Comparison of ENCODE assay signal across 22 mouse cellular contexts in the genomic region with DNA sequence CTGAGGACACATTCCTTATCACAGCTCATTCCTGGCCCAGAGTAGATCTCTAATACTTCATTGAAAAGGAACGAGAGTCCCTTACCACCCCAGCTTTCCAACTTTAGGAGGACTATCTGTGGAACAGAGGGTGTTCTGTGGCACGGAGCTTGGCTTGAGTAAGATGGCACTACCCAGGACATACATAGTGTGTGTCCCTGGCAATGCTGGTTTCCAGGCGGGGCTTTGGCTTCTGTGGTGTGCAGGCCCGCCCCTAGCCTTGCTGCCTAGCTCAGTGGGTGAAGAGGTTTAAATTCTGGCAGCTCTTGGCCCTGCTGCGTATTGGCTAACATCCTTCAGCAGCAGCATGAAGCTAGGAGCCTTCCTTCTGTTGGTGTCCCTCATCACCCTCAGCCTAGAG. TPM values are rescaled to one million over a fixed set of nuclear protein-coding genes. Genes with fewer than 3 reads are reported as not detected.
DNase-seq lines count a peak whose midpoint lies in the region; ATAC-seq and TF ChIP-seq lines count a peak whose summit lies in the region.
"Had no signal": no experiment of that assay in that cellular context is flagged by ENCODE, and none has a peak within 500 bp of the region (broad histone marks: within the 10 kb centered on the region; RNA-seq: fewer than 3 reads in every experiment).

A gene (plus strand): TSS at position 260 of the 400 bp plus-strand sequence.

- no peaks in the 10 kb centered on the region for H3K9me3 ChIP-seq in liver, embryonic 16.5 days (replicated peaks; ENCODE audit: control insufficient read depth, low read length)
- H3K9me3 ChIP-seq: embryonic facial prominence, embryonic 13.5 days; heart, embryonic 12.5 days; limb, embryonic 10.5 days; midbrain, embryonic 15.5 days had no signal

- ATAC-seq in liver, embryonic 16.5 days (ENCODE audit: low read depth), result no peak
- ATAC-seq in neutrophil, adult 5-6 weeks (ENCODE audit: extremely low read depth, insufficient number of reproducible peaks, low FRiP score, poor library complexity, severe bottlenecking), result no peak
- ATAC-seq: forebrain, embryonic 16.5 days; midbrain, embryonic 15.5 days had no signal

- H3K27ac ChIP-seq in liver, embryonic 16.5 days (ENCODE audit: low read length), result peak within 1 kb of the TSS; percentile 52; the same call in 1 of the 2 replicates
- H3K27ac ChIP-seq in thymus, adult 2 months (ENCODE audit: control insufficient read depth, insufficient read depth, low read length), result no peak within 1 kb of the TSS
- H3K27ac ChIP-seq: embryonic facial prominence, embryonic 13.5 days; hindbrain, embryonic 14.5 days; left cerebral cortex, adult 2 months; limb, embryonic 10.5 days; liver, embryonic 14.5 days; midbrain, embryonic 15.5 days had no signal

- no peak for TF ChIP-seq CTCF in thymus, adult 2 months (IDR thresholded peaks at IDR 0.05; ENCODE audit: borderline replicate concordance, control insufficient read depth, extremely low read depth, insufficient read depth, low read length, poor library complexity)

- 59% methylated on average over 5 of the region's 5 CpGs for WGBS in liver, embryonic 16.5 days (ENCODE audit: insufficient replicate concordance)
- WGBS in thymus, adult 2 months, result 78% methylated on average over 5 of the region's 5 CpGs

- H3K4me1 ChIP-seq in liver, embryonic 16.5 days (ENCODE audit: control insufficient read depth, low read depth, low read length), result peaks cover 5% of the 10 kb centered on the region
- H3K4me1 ChIP-seq in thymus, adult 2 months (replicated peaks; ENCODE audit: control insufficient read depth, insufficient read depth, low read length), result no peaks in the 10 kb centered on the region
- H3K4me1 ChIP-seq: embryonic facial prominence, embryonic 13.5 days; heart, embryonic 12.5 days; limb, embryonic 10.5 days; midbrain, embryonic 15.5 days had no signal

- H3K4me2 ChIP-seq in liver, embryonic 16.5 days (ENCODE audit: low read depth, low read length), result no peak within 1 kb of the TSS
- H3K4me2 ChIP-seq: embryonic facial prominence, embryonic 13.5 days; heart, embryonic 12.5 days; hindbrain, embryonic 14.5 days; midbrain, embryonic 15.5 days had no signal

- H3K27me3 ChIP-seq in liver, embryonic 16.5 days (ENCODE audit: control insufficient read depth, insufficient read depth, low read depth, low read length), result no peaks in the 10 kb centered on the region
- no peaks in the 10 kb centered on the region for H3K27me3 ChIP-seq in thymus, adult 2 months (ENCODE audit: control insufficient read depth, insufficient read depth, low read length)

- H3K4me3 ChIP-seq in liver, embryonic 16.5 days (ENCODE audit: low read depth, low read length), result no peak within 1 kb of the TSS; the same call in 1 of the 2 replicates
- no peak within 1 kb of the TSS for H3K4me3 ChIP-seq in thymus, adult 2 months (ENCODE audit: control insufficient read depth, insufficient read depth, low read length)
- H3K4me3 ChIP-seq: embryonic facial prominence, embryonic 13.5 days; heart, embryonic 12.5 days; left cerebral cortex, adult 2 months; limb, embryonic 10.5 days; midbrain, embryonic 15.5 days had no signal

- no peak for TF ChIP-seq POLR2A in thymus, adult 2 months (IDR thresholded peaks at IDR 0.05; ENCODE audit: control insufficient read depth, extremely low read depth, insufficient read depth, low read length, poor library complexity)

- DNase-seq in liver, result no peak
- no peak for DNase-seq in thymus, adult 2 months
- DNase-seq in thymus, postnatal 4 days, result no peak
- DNase-seq in gonadal fat pad, adult 2 months (ENCODE audit: low read depth), result no peak
- DNase-seq in yolk sac, embryonic 10.5 days (ENCODE audit: low spot score), result no peak
- DNase-seq in urinary bladder, adult 18-20 months (ENCODE audit: low spot score in 2 of 2), result no peak
- DNase-seq: adrenal gland, adult 2 months; cerebellum, adult 9-11 months; kidney, adult 8-10 months; kidney, postnatal 4 days; layer of hippocampus, adult 9-11 months had no signal

- H3K36me3 ChIP-seq in liver, embryonic 16.5 days (ENCODE audit: control insufficient read depth, insufficient read depth), result no peaks in the 10 kb centered on the region
- no peaks in the 10 kb centered on the region for H3K36me3 ChIP-seq in thymus, adult 2 months (ENCODE audit: control insufficient read depth, insufficient read depth, low read length)
- H3K36me3 ChIP-seq: embryonic facial prominence, embryonic 13.5 days; heart, embryonic 12.5 days; limb, embryonic 10.5 days; midbrain, embryonic 15.5 days had no signal

- no peak within 1 kb of the TSS for H3K9ac ChIP-seq in liver, embryonic 16.5 days (ENCODE audit: low read depth, low read length)
- H3K9ac ChIP-seq: embryonic facial prominence, embryonic 13.5 days; heart, embryonic 12.5 days; hindbrain, embryonic 14.5 days; liver, embryonic 14.5 days; midbrain, embryonic 15.5 days had no signal

RNA-seq across cellular contexts. Expression of the gene that starts here (rescaled TPM):
- 52.2 and 61.4 TPM in 2 replicates for polyA plus RNA-seq in liver, embryonic 16.5 days (2015; fragmentation: Nextera tagmentation; extraction: Ambion mirVana)
- 12.5 and 17.0 TPM in 2 replicates for polyA plus RNA-seq in thymus, adult 2 months (2012; rRNA removed)
- polyA plus RNA-seq in gonadal fat pad, adult 2 months (2012; rRNA removed), result 82.2 and 198 TPM in 2 replicates
- total RNA-seq in neutrophil, adult 5-6 weeks (2017), result 177 and 234 TPM in 2 replicates
- total RNA-seq: heart, postnatal 25 days; left cerebral cortex, adult 2 months had no signal
- polyA plus RNA-seq: embryonic facial prominence, embryonic 13.5 days; forebrain, embryonic 16.5 days; heart, embryonic 12.5 days; hindbrain, embryonic 14.5 days; limb, embryonic 10.5 days; midbrain, embryonic 15.5 days had no signal
